Mouse (Mus musculus): ENCODE measurements around the gene Gm12216.

- TF ChIP-seq CTCF (IDR thresholded peaks at IDR 0.05; ENCODE audit: insufficient read depth, low read length) (no peak), POLR2A (IDR thresholded peaks at IDR 0.05; ENCODE audit: borderline replicate concordance, extremely low read depth, low read depth, low read length) (no peak)
Observed at GRCm38 (mm10) chr11:53761284-53761683, 97.8 kb downstream of the Gm12216 start.
